8 mouse cellular contexts compared by ENCODE assay signal in the genomic region with DNA sequence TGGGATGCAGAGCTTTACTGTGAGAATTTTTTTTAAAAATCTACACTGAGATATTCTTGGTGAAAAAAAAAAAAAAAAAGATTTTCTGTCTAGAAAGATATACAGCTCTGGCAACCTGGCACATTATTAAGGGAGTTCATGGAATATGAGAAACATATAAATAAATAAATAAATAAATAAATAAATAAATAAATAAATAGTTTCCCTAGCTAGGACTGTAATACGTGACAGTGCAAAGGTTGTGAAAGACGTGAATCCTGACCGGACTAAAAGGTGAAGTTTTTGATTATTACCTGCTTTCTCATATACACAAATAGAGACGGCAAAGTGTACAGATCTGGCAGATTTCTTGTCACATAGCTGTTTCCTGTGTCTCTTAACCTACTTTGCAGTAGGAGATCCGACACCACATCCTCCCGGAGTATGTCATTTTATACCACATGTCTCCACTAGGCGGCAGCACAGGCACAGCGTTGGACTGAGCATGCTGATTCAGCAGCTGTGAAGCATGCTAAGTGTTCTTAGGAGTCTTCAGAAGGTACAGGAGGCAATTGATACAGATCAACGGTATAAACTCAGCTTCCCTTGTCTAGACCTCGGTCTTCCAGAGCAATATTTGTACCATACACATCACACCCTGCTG. TPM values are rescaled to one million over a fixed set of nuclear protein-coding genes. Genes with fewer than 3 reads are reported as not detected.
DNase-seq lines count a peak whose midpoint lies in the region; ATAC-seq and TF ChIP-seq lines count a peak whose summit lies in the region.

No protein-coding gene starts in this region.

- H3K9ac ChIP-seq in intestine, embryonic 14.5 days (ENCODE audit: low read length): no peak overlapping the region

- H3K27ac ChIP-seq in gastrocnemius, adult 2 months: no peak overlapping the region
- no peak overlapping the region for H3K27ac ChIP-seq in intestine, embryonic 14.5 days (ENCODE audit: low read depth)

- no peak overlapping the region for H3K4me2 ChIP-seq in intestine, embryonic 14.5 days (ENCODE audit: low read length)

- H3K4me3 ChIP-seq in gastrocnemius, adult 2 months: no peak overlapping the region
- no peak overlapping the region for H3K4me3 ChIP-seq in intestine, embryonic 14.5 days (ENCODE audit: low read depth, low read length)

- DNase-seq in cerebellum, postnatal 4 days (ENCODE audit: low spot score in 2 of 2): peak; percentile 91 to 97
- DNase-seq in gastrocnemius, adult 2 months: peak; percentile 72
- peak; percentile 94 for DNase-seq in intestine, embryonic 14.5 days (ENCODE audit: low spot score)
- peak; percentile 90 to 95 for DNase-seq in left cerebral cortex, postnatal 10 days (ENCODE audit: extremely low spot score in 1 of 2, low spot score in 2 of 2)
- peak; percentile 90 for DNase-seq in right cerebral cortex, postnatal 25 days
- peak; percentile 74 for DNase-seq in urinary bladder, postnatal 25 days (ENCODE audit: low spot score)

- no peaks in the 10 kb centered on the region for H3K4me1 ChIP-seq in intestine, embryonic 14.5 days (replicated peaks; ENCODE audit: control insufficient read depth, insufficient read depth, low read length)

- intact Hi-C loops in gastrocnemius, adult 2 months (cut with DNase I): loop anchor here (1.0 kb wide), 1 partner anchor 455 kb away; no protein-coding TSS in a partner anchor
- intact Hi-C loops in left cerebral cortex, postnatal 10 days (cut with DNase I): loop anchor here (5.0 kb wide), 1 partner anchor 221 kb away; no protein-coding TSS in a partner anchor

- peak; percentile 92 for TF ChIP-seq CTCF in gastrocnemius, adult 2 months (IDR thresholded peaks at IDR 0.05)

- H3K27me3 ChIP-seq in intestine, embryonic 14.5 days (replicated peaks; ENCODE audit: control insufficient read depth, insufficient read depth, low read length): no peaks in the 10 kb centered on the region

- no peaks in the 10 kb centered on the region for H3K36me3 ChIP-seq in intestine, embryonic 14.5 days (ENCODE audit: control insufficient read depth, insufficient read depth, low read length)

- H3K9me3 ChIP-seq in intestine, embryonic 14.5 days (ENCODE audit: control insufficient read depth, low read length): no peaks in the 10 kb centered on the region

- 24% methylated on average over 10 of the region's 10 CpGs for WGBS in intestine, embryonic 14.5 days

- peak; percentile 83 for ATAC-seq in activated CD4-positive, CD25-positive, alpha-beta regulatory T cell, adult 4 months
- ATAC-seq in intestine, embryonic 14.5 days (replicated peaks; ENCODE audit: low FRiP score, low TSS enrichment, low read depth): peak; percentile 73; the same call in 1 of the 2 replicates
- ATAC-seq in megakaryocyte-erythroid progenitor cell, adult 5-6 weeks (replicated peaks; ENCODE audit: low FRiP score, low TSS enrichment, poor library complexity, severe bottlenecking): peak; percentile 99

RNA-seq across cellular contexts. Expression of gene Cdh10, which starts 2.5 kb away (rescaled TPM):
- polyA plus RNA-seq in activated CD4-positive, CD25-positive, alpha-beta regulatory T cell, adult 4 months (2017; shearing (Covaris generic)): not detected
- not detected for total RNA-seq in gastrocnemius, adult 2 months (2021)
- 2.6 and 3.3 TPM in 2 replicates for polyA plus RNA-seq in intestine, embryonic 14.5 days (2014; fragmentation: Nextera tagmentation; extraction: Ambion mirVana)
- total RNA-seq in left cerebral cortex, postnatal 10 days (2021): 10 to 100 TPM; 57.4 to 67.1 TPM
- total RNA-seq in megakaryocyte-erythroid progenitor cell, adult 5-6 weeks (2014; fragmentation: Nextera tagmentation): not detected in 2 replicates
- total RNA-seq in megakaryocyte-erythroid progenitor cell, adult 5-6 weeks (2017): 0.88 TPM in 1 of 2 replicates, not detected in the other

Comparison
In these comparisons a context has a peak if more than half of its experiments do, and no peak if none do; other contexts are left out.
1. RNA of gene Cdh10, which starts 2.5 kb away (total RNA-seq): 57.4 to 67.1 TPM in left cerebral cortex, postnatal 10 days; not detected in gastrocnemius, adult 2 months and 0.88 TPM in megakaryocyte-erythroid progenitor cell, adult 5-6 weeks; every median in the first group is over 10 times any median in the second.
2. Peak in every context shown above with its lines, with median percentiles within 50 percentile points of each other: ATAC-seq and DNase-seq.